Mouse (Mus musculus) MEL (cell line): ENCODE results near the gene Cyth4. TPM values are rescaled to one million over a fixed set of nuclear protein-coding genes. Genes with fewer than 3 reads are reported as not detected.

Source experiments
- DNase-seq: peaks from one replicate; pipeline ENCODE4 v3.0.0; 2011; ENCODE audit warnings: low read depth, low spot score
- H3K27ac ChIP-seq: 2 replicates; pipeline ENCODE4 v1.5.1; 2012; ENCODE audit warnings: low read depth, mild to moderate bottlenecking, control low read depth, low read length, moderate library complexity; ENCODE audit not compliant: control insufficient read depth
- H3K27me3 ChIP-seq, 2 experiments: fragments of 150-350 bp in 1 of 2; sonication (generic) in 1 of 2; 2 replicates each; pipeline ENCODE4 v1.6.1; 2012; ENCODE audit warnings: low read length in 2 of 2, mild to moderate bottlenecking in 2 of 2, improper control_type of control experiment in 1 of 2, moderate library complexity in 1 of 2; ENCODE audit not compliant: insufficient read depth in 2 of 2, control insufficient read depth in 1 of 2
- H3K36me3 ChIP-seq, 2 experiments: 2 replicates each; pipeline ENCODE4 v1.6.1; 2012 to 2014; ENCODE audit warnings: low read length in 2 of 2, improper control_type of control experiment in 1 of 2, inconsistent platforms in 1 of 2, mild to moderate bottlenecking in 1 of 2; ENCODE audit not compliant: insufficient read depth in 2 of 2, control insufficient read depth in 1 of 2
- H3K4me1 ChIP-seq, 2 experiments: fragments of 150-350 bp in 1 of 2; sonication (generic) in 1 of 2; 2 replicates each; pipeline ENCODE4 v1.6.1; 2012; ENCODE audit warnings: low read length in 2 of 2, improper control_type of control experiment in 1 of 2, mild to moderate bottlenecking in 1 of 2; ENCODE audit not compliant: insufficient read depth in 2 of 2, control insufficient read depth in 1 of 2
- H3K4me3 ChIP-seq, 2 experiments: fragments of 150-350 bp in 1 of 2; sonication (generic) in 1 of 2; 2 replicates each; pipeline ENCODE4 v1.5.1; 2012; ENCODE audit warnings: low read depth in 2 of 2, low read length in 2 of 2, mild to moderate bottlenecking in 2 of 2, moderate library complexity in 2 of 2, control low read depth in 1 of 2, improper control_type of control experiment in 1 of 2; ENCODE audit not compliant: control insufficient read depth in 1 of 2, insufficient read depth in 1 of 2
- H3K79me2 ChIP-seq: 2 replicates; pipeline ENCODE4 v1.6.1; 2012; ENCODE audit warnings: mild to moderate bottlenecking, low read length, moderate library complexity; ENCODE audit not compliant: control insufficient read depth, poor library complexity, insufficient read depth
- H3K9ac ChIP-seq: 2 replicates; pipeline ENCODE4 v1.6.1; 2012; ENCODE audit warnings: low read depth, mild to moderate bottlenecking, control low read depth, low read length, moderate library complexity; ENCODE audit not compliant: control insufficient read depth, poor library complexity, severe bottlenecking
- H3K9me3 ChIP-seq: fragments of 150-350 bp; sonication (generic); replicated peaks from 2 replicates; pipeline ENCODE4 v1.6.1; 2012; ENCODE audit warnings: mild to moderate bottlenecking, low read length, improper control_type of control experiment, moderate library complexity; ENCODE audit not compliant: insufficient read depth
- BHLHE40 ChIP-seq: IDR thresholded peaks from 2 replicates; pipeline ENCODE4 v1.6.1; 2012; ENCODE audit warnings: low read depth, mild to moderate bottlenecking, inconsistent platforms, low read length, improper control_type of control experiment, borderline replicate concordance
- CHD1 ChIP-seq: IDR thresholded peaks from 2 replicates; pipeline ENCODE4 v1.6.1; 2012; ENCODE audit warnings: low read depth, mild to moderate bottlenecking, inconsistent platforms, low read length, improper control_type of control experiment
- CHD2 ChIP-seq: IDR thresholded peaks from 2 replicates; pipeline ENCODE4 v1.6.1; 2011; ENCODE audit warnings: low read length, improper control_type of control experiment
- E2F4 ChIP-seq: IDR thresholded peaks from 2 replicates; pipeline ENCODE4 v1.6.1; 2011; ENCODE audit warnings: low read depth, low read length, improper control_type of control experiment, borderline replicate concordance
- ELF1 ChIP-seq: IDR thresholded peaks from 2 replicates; pipeline ENCODE4 v1.6.1; 2014; ENCODE audit warnings: low read depth, mild to moderate bottlenecking, inconsistent platforms, low read length, improper control_type of control experiment, moderate library complexity
- EP300 ChIP-seq, 2 experiments: IDR thresholded peaks; 2 replicates each; pipeline ENCODE4 v1.6.1; 2011; ENCODE audit warnings: improper control_type of control experiment in 2 of 2, low read length in 2 of 2, low read depth in 1 of 2, mild to moderate bottlenecking in 1 of 2
- ETS1 ChIP-seq: IDR thresholded peaks from 2 replicates; pipeline ENCODE4 v1.6.1; 2012; ENCODE audit warnings: low read depth, mild to moderate bottlenecking, inconsistent platforms, low read length, improper control_type of control experiment, moderate library complexity
- HCFC1 ChIP-seq: IDR thresholded peaks from 2 replicates; pipeline ENCODE4 v1.6.1; 2012; ENCODE audit warnings: low read depth, mild to moderate bottlenecking, inconsistent platforms, low read length, improper control_type of control experiment, moderate library complexity
- JUND ChIP-seq: IDR thresholded peaks from 2 replicates; pipeline ENCODE4 v1.6.1; 2011; ENCODE audit warnings: low read depth, mild to moderate bottlenecking, improper control_type of control experiment, low read length
- KAT2A ChIP-seq: conservative IDR thresholded peaks from 2 replicates; pipeline ENCODE4 v1.6.1; 2012; ENCODE audit warnings: low read depth, low read length, improper control_type of control experiment, inconsistent platforms
- MAX ChIP-seq: IDR thresholded peaks from 2 replicates; pipeline ENCODE4 v1.6.1; 2011; ENCODE audit warnings: low read length, improper control_type of control experiment
- MAZ ChIP-seq: IDR thresholded peaks from 2 replicates; pipeline ENCODE4 v1.6.1; 2012; ENCODE audit warnings: low read depth, mild to moderate bottlenecking, inconsistent platforms, low read length, improper control_type of control experiment
- MXI1 ChIP-seq: IDR thresholded peaks from 2 replicates; pipeline ENCODE4 v1.6.1; 2011; ENCODE audit warnings: mild to moderate bottlenecking, low read depth, low read length, improper control_type of control experiment
- MYB ChIP-seq: IDR thresholded peaks from 2 replicates; pipeline ENCODE4 v1.6.1; 2011; ENCODE audit warnings: mild to moderate bottlenecking, low read depth, low read length, improper control_type of control experiment
- MYC ChIP-seq: IDR thresholded peaks from 2 replicates; pipeline ENCODE4 v1.6.1; 2011; ENCODE audit warnings: low read depth, mild to moderate bottlenecking, low read length, improper control_type of control experiment, moderate library complexity
- NRF1 ChIP-seq: IDR thresholded peaks from 2 replicates; pipeline ENCODE4 v1.6.1; 2014; ENCODE audit warnings: low read depth, mild to moderate bottlenecking, inconsistent platforms, low read length, improper control_type of control experiment, moderate library complexity; ENCODE audit not compliant: poor library complexity, insufficient read depth, severe bottlenecking
- POLR2A ChIP-seq, 2 experiments: IDR thresholded peaks; 2 replicates each; pipeline ENCODE4 v1.6.1; 2011 to 2012; ENCODE audit warnings: low read length in 2 of 2, mild to moderate bottlenecking in 2 of 2, control low read depth in 1 of 2, improper control_type of control experiment in 1 of 2, low read depth in 1 of 2, moderate library complexity in 1 of 2; ENCODE audit not compliant: control insufficient read depth in 1 of 2, insufficient read depth in 1 of 2, poor library complexity in 1 of 2
- POLR2AphosphoS2 ChIP-seq: IDR thresholded peaks from 2 replicates; pipeline ENCODE4 v1.6.1; 2011; ENCODE audit warnings: low read length, improper control_type of control experiment
- POLR2AphosphoS5 ChIP-seq: IDR thresholded peaks from 2 replicates; pipeline ENCODE4 v1.6.1; 2012; ENCODE audit warnings: low read depth, borderline replicate concordance, mild to moderate bottlenecking, inconsistent platforms, low read length, moderate library complexity, mixed read lengths
- RCOR1 ChIP-seq: IDR thresholded peaks from 2 replicates; pipeline ENCODE4 v1.6.1; 2012; ENCODE audit warnings: low read depth, mild to moderate bottlenecking, inconsistent platforms, low read length, improper control_type of control experiment
- SIN3A ChIP-seq: IDR thresholded peaks from 2 replicates; pipeline ENCODE4 v1.6.1; 2012; ENCODE audit warnings: low read length, improper control_type of control experiment, inconsistent platforms
- TAL1 ChIP-seq: IDR thresholded peaks from 2 replicates; pipeline ENCODE4 v1.6.1; 2012; ENCODE audit warnings: mild to moderate bottlenecking, inconsistent platforms, low read length, moderate library complexity, mixed read lengths
- TBP ChIP-seq: IDR thresholded peaks from 2 replicates; pipeline ENCODE4 v1.8.0; 2011; ENCODE audit warnings: low read depth, low read length, improper control_type of control experiment
- UBTF ChIP-seq: IDR thresholded peaks from 2 replicates; pipeline ENCODE4 v1.6.1; 2012; ENCODE audit warnings: low read depth, mild to moderate bottlenecking, inconsistent platforms, low read length, improper control_type of control experiment, moderate library complexity, borderline replicate concordance; ENCODE audit not compliant: insufficient read depth
- USF1 ChIP-seq: IDR thresholded peaks from 2 replicates; pipeline ENCODE4 v1.6.1; 2014; ENCODE audit warnings: low read depth, mild to moderate bottlenecking, inconsistent platforms, low read length, improper control_type of control experiment, moderate library complexity
- USF2 ChIP-seq, 2 experiments: IDR thresholded peaks; 2 replicates each; pipeline ENCODE4 v1.6.1; 2011 to 2012; ENCODE audit warnings: improper control_type of control experiment in 2 of 2, low read length in 2 of 2, borderline replicate concordance in 1 of 2, inconsistent platforms in 1 of 2, low read depth in 1 of 2, mild to moderate bottlenecking in 1 of 2; ENCODE audit not compliant: insufficient read depth in 1 of 2
- ZC3H11A ChIP-seq: IDR thresholded peaks from 2 replicates; pipeline ENCODE4 v1.6.1; 2012; ENCODE audit warnings: low read depth, mild to moderate bottlenecking, inconsistent platforms, low read length, improper control_type of control experiment
- ZKSCAN1 ChIP-seq: IDR thresholded peaks from 2 replicates; pipeline ENCODE4 v1.6.1; 2012; ENCODE audit warnings: low read depth, mild to moderate bottlenecking, inconsistent platforms, low read length, improper control_type of control experiment, moderate library complexity
- polyA plus RNA-seq, 2 experiments: library from polyadenylated mRNA; stranded (reverse) in 1 of 2; unstranded in 1 of 2; fragments of >175 nt in 1 of 2; fragments of >200 nt in 1 of 2; gene quantifications; 2 replicates each; pipeline versions ENCODE4 v1.2.1 to v1.2.4; 2012; ENCODE audit warnings: low replicate concordance in 2 of 2, low read depth in 1 of 2; ENCODE audit not compliant: insufficient read length in 2 of 2, insufficient read depth in 1 of 2, missing spikeins in 1 of 2
- total RNA-seq: library from RNA; depleted of rRNA; stranded (reverse); fragments of 300-350 nt; gene quantifications from 2 replicates; pipeline ENCODE4 v1.2.3, GENCODE M21; 2012

The Cyth4 gene
- total and polyA plus RNA-seq, 3 experiments, result 8.7 to 23.5 TPM; not detected in 1

DNA sequence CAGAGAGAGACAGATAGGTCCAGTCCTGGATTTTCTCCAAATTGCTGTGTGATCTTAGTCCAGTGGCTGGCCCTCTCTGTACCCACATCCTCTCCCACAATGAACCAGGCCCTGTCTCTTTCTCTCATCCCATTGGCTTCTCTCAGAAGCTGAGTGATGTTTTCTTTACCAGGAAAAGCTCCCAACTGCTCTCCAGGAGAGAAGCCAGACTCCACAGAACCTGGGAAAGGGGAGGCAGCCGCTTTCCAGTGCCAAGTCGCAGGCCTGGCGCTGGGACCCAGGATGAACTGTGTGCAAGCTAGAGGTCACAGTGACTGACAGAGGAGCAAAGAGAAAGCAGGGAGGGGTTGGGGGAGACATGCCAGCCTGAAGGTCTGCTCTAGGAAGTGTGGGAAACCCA lies 28.1 kb downstream of the Cyth4 start:
- Histone ChIP-seq H3K4me1 (no peaks in the 10 kb centered on the region), H3K79me2 (no peaks in the 10 kb centered on the region), H3K9ac (no peak overlapping the region), H3K4me3 (no peak overlapping the region), H3K9me3 (no peaks in the 10 kb centered on the region), H3K36me3 (no peaks in the 10 kb centered on the region), H3K27me3 (no peaks in the 10 kb centered on the region; a peak in 1 of 4 replicates), H3K27ac (no peak overlapping the region)
- TF ChIP-seq CHD1 (no peak), HCFC1 (no peak), MAX (no peak), NRF1 (no peak), TBP (no peak), CHD2 (no peak), MXI1 (no peak), SIN3A (no peak), UBTF (no peak), E2F4 (no peak), TAL1 (no peak), ZKSCAN1 (no peak), MAZ (no peak), MYB (no peak)
- DNase-seq, result no peak

DNA sequence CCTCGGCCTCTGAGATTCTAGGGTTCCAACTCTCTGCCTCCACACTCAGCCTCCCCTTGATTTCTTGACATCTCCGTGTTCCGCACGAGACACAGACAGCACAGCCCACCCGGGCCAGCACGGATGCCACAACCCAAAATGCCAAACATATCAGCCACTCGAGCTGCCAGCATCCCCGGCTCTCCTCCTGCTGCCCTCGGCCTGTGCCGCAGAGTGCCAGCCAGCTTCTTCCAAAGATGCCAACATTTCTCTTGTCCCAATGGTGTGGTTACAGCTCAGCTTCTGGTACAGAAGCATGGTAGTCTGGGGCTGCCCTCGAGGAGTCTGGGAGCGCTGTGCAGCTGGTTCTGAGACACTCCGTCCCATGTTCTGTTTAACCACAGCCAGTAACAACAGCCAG lies 29.4 kb downstream of the Cyth4 start:
- Histone ChIP-seq H3K4me3 (no peak overlapping the region), H3K27ac (no peak overlapping the region), H3K9ac (no peak overlapping the region), H3K4me1 (no peaks in the 10 kb centered on the region), H3K27me3 (peaks cover 0 to 8% of the 10 kb centered on the region in 2 experiments; a peak in 2 of 4 replicates), H3K9me3 (no peaks in the 10 kb centered on the region), H3K79me2 (no peaks in the 10 kb centered on the region), H3K36me3 (no peaks in the 10 kb centered on the region)
- DNase-seq, result no peak
- TF ChIP-seq KAT2A (no peak), MAX (no peak), TBP (no peak), RCOR1 (no peak), ZC3H11A (no peak), USF2 (IDR thresholded peaks at IDR 0.05; ENCODE audit: borderline replicate concordance in 1 of 2, insufficient read depth in 1 of 2, low read depth in 1 of 2, low read length in 2 of 2) (no peak), POLR2AphosphoS2 (no peak), MAZ (no peak), ELF1 (no peak), BHLHE40 (no peak), USF1 (no peak), MYC (no peak), POLR2AphosphoS5 (no peak), JUND (no peak), EP300 (IDR thresholded peaks at IDR 0.05; ENCODE audit: low read depth in 1 of 2, low read length in 2 of 2) (no peak), ZKSCAN1 (no peak), ETS1 (no peak), TAL1 (no peak), POLR2A (IDR thresholded peaks at IDR 0.05; ENCODE audit: control insufficient read depth in 1 of 2, insufficient read depth in 1 of 2, low read depth in 1 of 2, low read length in 2 of 2, poor library complexity in 1 of 2) (no peak)
